Mouse (Mus musculus) ES-E14 (cell line): ENCODE measurements around the gene Sh2d5.

ENCODE experiments used
- CHD2 ChIP-seq: IDR thresholded peaks from 2 replicates; pipeline ENCODE4 v1.6.1; 2014; ENCODE audit warnings: mild to moderate bottlenecking, low read depth, low read length, inconsistent platforms
- MAFK ChIP-seq: IDR thresholded peaks from 2 replicates; pipeline ENCODE4 v1.6.1; 2014; ENCODE audit warnings: mild to moderate bottlenecking, low read depth, low read length, inconsistent platforms; ENCODE audit not compliant: insufficient read depth

DNA sequence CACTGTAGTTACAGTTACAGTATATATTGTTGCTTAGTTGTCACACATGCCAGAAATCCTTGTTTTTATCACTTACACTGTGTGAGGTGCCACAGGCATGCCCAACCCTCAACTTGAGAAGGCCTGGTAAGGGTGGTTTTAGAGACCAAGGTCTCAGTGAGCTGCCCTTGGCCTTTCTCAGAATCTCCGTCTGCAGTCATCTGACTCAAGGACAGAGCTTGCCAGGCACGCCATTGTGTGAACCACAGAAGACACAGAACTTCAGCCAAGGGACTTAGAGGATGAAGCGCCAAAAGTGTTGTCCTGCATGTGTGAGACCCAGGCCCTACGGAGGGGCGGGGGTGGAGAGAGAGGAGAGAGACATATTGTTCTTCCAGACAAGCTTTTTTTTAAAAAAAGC, 40.1 kb upstream of the Sh2d5 start:
- TF ChIP-seq MAFK (no peak), CHD2 (no peak)
